Comparison of ENCODE assay signal across 8 mouse cellular contexts in the genomic region with DNA sequence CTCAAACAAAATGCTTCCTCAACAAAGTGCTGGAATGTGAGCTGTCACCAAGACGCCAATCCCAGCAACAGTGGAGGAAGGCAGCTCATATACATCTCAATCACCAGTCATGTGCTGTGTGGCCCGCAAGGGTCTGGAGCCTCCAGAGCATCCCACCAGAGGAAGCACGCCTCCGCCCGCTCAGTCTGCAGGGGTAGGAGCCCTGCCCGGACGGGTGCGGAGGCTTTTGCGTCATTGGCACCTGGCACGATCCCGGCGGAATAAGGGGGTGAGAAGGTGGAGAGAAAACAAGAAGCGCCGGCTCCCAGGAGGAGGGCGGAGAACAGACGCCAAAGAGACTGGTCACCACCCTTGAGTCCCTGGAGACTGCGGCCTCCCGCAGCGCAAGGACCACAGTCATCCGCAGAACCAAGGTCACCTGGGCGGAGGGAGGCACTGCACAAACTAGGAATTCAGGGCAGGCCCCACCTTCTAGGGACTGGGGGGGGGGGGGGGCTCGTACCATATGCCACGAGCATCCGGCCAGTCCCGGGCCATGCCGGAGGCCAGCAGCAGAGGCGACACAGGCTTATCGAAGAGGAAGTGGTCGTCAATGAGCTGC. TPM values are rescaled to one million over a fixed set of nuclear protein-coding genes. Genes with fewer than 3 reads are reported as not detected.
DNase-seq lines count a peak whose midpoint lies in the region; ATAC-seq lines count a peak whose summit lies in the region.

No protein-coding gene starts in this region.

- peak; percentile 41 to 72 for DNase-seq in lung, adult 18-20 months
- DNase-seq in lung, postnatal 14 days: no peak
- peak; percentile 83 to 86 for DNase-seq in cerebellum, postnatal 14 days
- peak; percentile 63 for DNase-seq in left cerebral cortex, postnatal 4 days
- DNase-seq in gastrocnemius, adult 8-10 months (ENCODE audit: low spot score in 2 of 2): no peak

- H3K9ac ChIP-seq in heart, embryonic 15.5 days: peak overlapping the region; percentile 62
- peak overlapping the region; percentile 98 for H3K9ac ChIP-seq in midbrain, embryonic 13.5 days (replicated peaks)

- 21% methylated on average over 29 of the region's 29 CpGs for WGBS in heart, embryonic 15.5 days
- under 1% methylated on average over 29 of the region's 29 CpGs for WGBS in midbrain, embryonic 13.5 days

- ATAC-seq in heart, embryonic 15.5 days (replicated peaks; ENCODE audit: insufficient number of reproducible peaks, insufficient read depth, low FRiP score, low read depth): no peak
- ATAC-seq in midbrain, embryonic 13.5 days: no peak
- no peak for ATAC-seq in erythroid progenitor cell, adult 5-6 weeks (replicated peaks; ENCODE audit: low FRiP score, poor library complexity, severe bottlenecking)

- intact Hi-C loops in left cerebral cortex, postnatal 4 days (cut with DNase I): no loop called here

- H3K4me3 ChIP-seq in heart, embryonic 15.5 days: peak overlapping the region; percentile 62
- H3K4me3 ChIP-seq in midbrain, embryonic 13.5 days (replicated peaks): peak overlapping the region; percentile 87

- H3K27me3 ChIP-seq in heart, embryonic 15.5 days: peaks cover 14% of the 10 kb centered on the region
- H3K27me3 ChIP-seq in midbrain, embryonic 13.5 days: peaks cover 5% of the 10 kb centered on the region

- peaks cover 67% of the 10 kb centered on the region for H3K4me1 ChIP-seq in heart, embryonic 15.5 days (replicated peaks)
- H3K4me1 ChIP-seq in midbrain, embryonic 13.5 days (replicated peaks): peaks cover 42% of the 10 kb centered on the region

- H3K4me2 ChIP-seq in heart, embryonic 15.5 days: peak overlapping the region; percentile 93
- peak overlapping the region; percentile 98 for H3K4me2 ChIP-seq in midbrain, embryonic 13.5 days (replicated peaks)

- no peak overlapping the region for H3K27ac ChIP-seq in heart, embryonic 15.5 days
- peak overlapping the region; percentile 95 for H3K27ac ChIP-seq in midbrain, embryonic 13.5 days

- H3K9me3 ChIP-seq in heart, embryonic 15.5 days (replicated peaks): no peaks in the 10 kb centered on the region
- no peaks in the 10 kb centered on the region for H3K9me3 ChIP-seq in midbrain, embryonic 13.5 days

- 0 out of 2 replicates have a peak, but pooled peaks cover 3% of the 10 kb centered on the region for H3K36me3 ChIP-seq in heart, embryonic 15.5 days
- H3K36me3 ChIP-seq in midbrain, embryonic 13.5 days: peaks cover 26% of the 10 kb centered on the region

RNA-seq across cellular contexts. Expression of a gene that starts 1.7 kb away (rescaled TPM):
- polyA plus RNA-seq in heart, embryonic 15.5 days (2015; fragmentation: Nextera tagmentation; extraction: Ambion mirVana): 315 and 319 TPM in 2 replicates
- total RNA-seq in left cerebral cortex, postnatal 4 days (2021): 100 to 1,000 TPM; 638 to 668 TPM
- 1,952 and 2,005 TPM in 2 replicates for polyA plus RNA-seq in midbrain, embryonic 13.5 days (2015; fragmentation: Nextera tagmentation; extraction: Ambion mirVana)
- 2.5 and 9.4 TPM in 2 replicates for total RNA-seq in erythroid progenitor cell, adult 5-6 weeks (2015; ENCODE audit: low replicate concordance)
- total RNA-seq in erythroid progenitor cell, adult 5-6 weeks (2017; ENCODE audit: low replicate concordance): 5.2 and 10.0 TPM in 2 replicates
- total RNA-seq in gastrocnemius, adult 8-10 months (2022): 1 to 10 TPM; 2.8 to 8.5 (median 5.7) TPM

RNA-seq across cellular contexts. Expression of a gene that starts 7.4 kb away (rescaled TPM):
- 6.1 and 9.0 TPM in 2 replicates for polyA plus RNA-seq in heart, embryonic 15.5 days (2015; fragmentation: Nextera tagmentation; extraction: Ambion mirVana)
- 10 to 100 TPM; 21.3 to 22.0 TPM for total RNA-seq in left cerebral cortex, postnatal 4 days (2021)
- 9.0 and 9.4 TPM in 2 replicates for polyA plus RNA-seq in midbrain, embryonic 13.5 days (2015; fragmentation: Nextera tagmentation; extraction: Ambion mirVana)
- 1.8 and 2.1 TPM in 2 replicates for total RNA-seq in erythroid progenitor cell, adult 5-6 weeks (2015; ENCODE audit: low replicate concordance)
- total RNA-seq in erythroid progenitor cell, adult 5-6 weeks (2017; ENCODE audit: low replicate concordance): 0.39 and 2.3 TPM in 2 replicates
- 1 to 10 TPM; 2.1 to 2.7 (median 2.5) TPM for total RNA-seq in gastrocnemius, adult 8-10 months (2022)

RNA-seq across cellular contexts. Expression of a gene that starts 42.6 kb away (rescaled TPM):
- polyA plus RNA-seq in heart, embryonic 15.5 days (2015; fragmentation: Nextera tagmentation; extraction: Ambion mirVana): 36.2 and 39.9 TPM in 2 replicates
- 10 to 100 TPM; 42.0 to 43.6 TPM for total RNA-seq in left cerebral cortex, postnatal 4 days (2021)
- polyA plus RNA-seq in midbrain, embryonic 13.5 days (2015; fragmentation: Nextera tagmentation; extraction: Ambion mirVana): 63.9 and 68.2 TPM in 2 replicates
- 5.4 and 6.3 TPM in 2 replicates for total RNA-seq in erythroid progenitor cell, adult 5-6 weeks (2015; ENCODE audit: low replicate concordance)
- total RNA-seq in erythroid progenitor cell, adult 5-6 weeks (2017; ENCODE audit: low replicate concordance): 1.2 and 8.1 TPM in 2 replicates
- total RNA-seq in gastrocnemius, adult 8-10 months (2022): 10 to 100 TPM; 11.4 to 19.6 (median 16.3) TPM

RNA-seq across cellular contexts. Expression of a gene that starts 42.6 kb away (rescaled TPM):
- 41.3 and 41.5 TPM in 2 replicates for polyA plus RNA-seq in heart, embryonic 15.5 days (2015; fragmentation: Nextera tagmentation; extraction: Ambion mirVana)
- total RNA-seq in left cerebral cortex, postnatal 4 days (2021): 10 to 100 TPM; 27.0 to 33.0 TPM
- 59.5 and 59.6 TPM in 2 replicates for polyA plus RNA-seq in midbrain, embryonic 13.5 days (2015; fragmentation: Nextera tagmentation; extraction: Ambion mirVana)
- 8.4 and 22.7 TPM in 2 replicates for total RNA-seq in erythroid progenitor cell, adult 5-6 weeks (2015; ENCODE audit: low replicate concordance)
- total RNA-seq in erythroid progenitor cell, adult 5-6 weeks (2017; ENCODE audit: low replicate concordance): 4.8 and 11.3 TPM in 2 replicates
- 10 to 100 TPM; 36.2 to 40.8 (median 38.9) TPM for total RNA-seq in gastrocnemius, adult 8-10 months (2022)

Comparison
In these comparisons a context has a peak if more than half of its experiments do, and no peak if none do; other contexts are left out.
1. DNase-seq: peak in lung, adult 18-20 months (2 of 2), cerebellum, postnatal 14 days (2 of 2) and left cerebral cortex, postnatal 4 days (single experiment); none in lung, postnatal 14 days (single experiment) and gastrocnemius, adult 8-10 months (0 of 2).
2. RNA of a gene that starts 1.7 kb away (total RNA-seq): 638 to 668 TPM in left cerebral cortex, postnatal 4 days; 2.8 to 8.5 TPM in gastrocnemius, adult 8-10 months and 2.5 to 10.0 TPM in erythroid progenitor cell, adult 5-6 weeks; every median in the first group is over 10 times any median in the second.
3. RNA of a gene that starts 7.4 kb away (total RNA-seq): 21.3 to 22.0 TPM in left cerebral cortex, postnatal 4 days; 2.1 to 2.7 TPM in gastrocnemius, adult 8-10 months and 0.39 to 2.3 TPM in erythroid progenitor cell, adult 5-6 weeks; every median in the first group is over 4 times any median in the second.